Mouse (Mus musculus) midbrain, embryonic 11.5 days (tissue): ENCODE measurements around the gene Tnfrsf25. TPM values are rescaled to one million over a fixed set of nuclear protein-coding genes. Genes with fewer than 3 reads are reported as not detected.
A peak's percentile ranks its signal among the peaks of the same experiment; 100 is the strongest.

Experiments used
- ATAC-seq: fragments of 200-750 bp; cut with Nextera tagmentation; 2 replicates; pipeline ENCODE4 v1.8.0; 2017; ENCODE audit warnings: moderate TSS enrichment, moderate library complexity; ENCODE audit not compliant: low FRiP score
- DNase-seq: peaks from one replicate; pipeline ENCODE4 v3.0.0; 2015; ENCODE audit warnings: low spot score; ENCODE audit errors: missing footprints
- H3K27ac ChIP-seq: fragments of 300-500 bp; sonication (generic); 2 replicates; pipeline ENCODE4 v1.5.1; 2014; ENCODE audit warnings: low read depth, low read length
- H3K27me3 ChIP-seq: fragments of 300-500 bp; sonication (generic); 2 replicates; pipeline ENCODE4 v1.6.1; 2014; ENCODE audit warnings: mild to moderate bottlenecking, low read length, moderate library complexity, mixed read lengths; ENCODE audit not compliant: control insufficient read depth, insufficient read depth
- H3K36me3 ChIP-seq: fragments of 300-500 bp; sonication (generic); 2 replicates; pipeline ENCODE4 v1.6.1; 2014; ENCODE audit warnings: mild to moderate bottlenecking, low read length, moderate library complexity, mixed read lengths; ENCODE audit not compliant: control insufficient read depth, insufficient read depth
- H3K4me1 ChIP-seq: fragments of 300-500 bp; sonication (generic); 2 replicates; pipeline ENCODE4 v1.6.1; 2014; ENCODE audit warnings: low read length; ENCODE audit not compliant: control insufficient read depth, insufficient read depth
- H3K4me2 ChIP-seq: fragments of 300-500 bp; sonication (generic); 2 replicates; pipeline ENCODE4 v1.6.1; 2014; ENCODE audit warnings: mild to moderate bottlenecking, moderate library complexity
- H3K4me3 ChIP-seq: fragments of 300-500 bp; sonication (generic); 2 replicates; pipeline ENCODE4 v1.5.1; 2014; ENCODE audit warnings: low read depth, low read length
- H3K9ac ChIP-seq: fragments of 300-500 bp; sonication (generic); 2 replicates; pipeline ENCODE4 v1.6.1; 2014; ENCODE audit warnings: low read length
- H3K9me3 ChIP-seq: fragments of 300-500 bp; sonication (generic); 2 replicates; pipeline ENCODE4 v1.6.1; 2016; ENCODE audit warnings: low read length; ENCODE audit not compliant: control insufficient read depth
- WGBS: fragments of 180-500 bp; shearing (Covaris S2); extraction: QIAGEN DNeasy Blood & Tissue Kit; methylation state at CpG from one replicate; pipeline ENCODE4 v1.1.7; 2014; 5-methylcytosine and 5-hydroxymethylcytosine counted together
- polyA plus RNA-seq: library from polyadenylated mRNA; unstranded; fragments of >200 nt; fragmentation: Nextera tagmentation; extraction: Ambion mirVana; gene quantifications from 2 replicates; pipeline ENCODE4 v1.2.1, GENCODE M21; 2014

Tnfrsf25 gene
- polyA plus RNA-seq, 1 experiment from 2014 or later: 0.31 TPM

- Histone ChIP-seq H3K36me3 (no peaks in the 10 kb centered on the region), H3K4me2 (no peak overlapping the region), H3K27me3 (peaks cover 59% of the 10 kb centered on the region), H3K9me3 (no peaks in the 10 kb centered on the region), H3K9ac (no peak overlapping the region), H3K4me3 (no peak overlapping the region), H3K27ac (no peak overlapping the region), H3K4me1 (peaks cover 11% of the 10 kb centered on the region)
- whole genome bisulfite sequencing: 16% methylated on average over 21 of the region's 21 CpGs
- ATAC-seq (no peak), DNase-seq (peak; percentile 96)
Measured at GRCm38 (mm10) chr4:152157779-152158584, 42.2 kb downstream of the Tnfrsf25 start.

GRCm38 (mm10) chr4:152158585-152159284 is 43.0 kb downstream of the Tnfrsf25 start, which contains the start of gene Hes2:
Gene Hes2 (plus strand): TSS chr4:152158867.
- Histone ChIP-seq H3K9ac (no peak within 1 kb of the TSS), H3K4me2 (peak within 1 kb of the TSS; percentile 15; the same call in 1 of the 2 replicates), H3K9me3 (no peaks in the 10 kb centered on the region), H3K27ac (no peak within 1 kb of the TSS), H3K36me3 (no peaks in the 10 kb centered on the region), H3K4me3 (peak within 1 kb of the TSS; percentile 4; the same call in 1 of the 2 replicates), H3K27me3 (peaks cover 52% of the 10 kb centered on the region), H3K4me1 (peaks cover 11% of the 10 kb centered on the region)
- WGBS: 4% methylated on average over 35 of the region's 35 CpGs
- no peak for ATAC-seq
- DNase-seq: peak; percentile 93

GRCm38 (mm10) chr4:152159285-152159678 is 43.5 kb downstream of the Tnfrsf25 start:
- H3K27me3 ChIP-seq: peaks cover 51% of the 10 kb centered on the region
- no peak overlapping the region for H3K27ac ChIP-seq
- H3K36me3 ChIP-seq: no peaks in the 10 kb centered on the region
- no peak overlapping the region for H3K9ac ChIP-seq
- peak overlapping the region; percentile 4; the same call in 1 of the 2 replicates for H3K4me3 ChIP-seq
- WGBS: under 1% methylated on average over 19 of the region's 19 CpGs
- H3K9me3 ChIP-seq: no peaks in the 10 kb centered on the region
- DNase-seq (peak; percentile 90), ATAC-seq (no peak)
- H3K4me1 ChIP-seq: peaks cover 11% of the 10 kb centered on the region
- no peak overlapping the region for H3K4me2 ChIP-seq

- WGBS: 33% methylated on average over 4 of the region's 4 CpGs
- no peak for ATAC-seq
- no peaks in the 10 kb centered on the region for H3K9me3 ChIP-seq
- no peak overlapping the region for H3K9ac ChIP-seq
- peaks cover 11% of the 10 kb centered on the region for H3K4me1 ChIP-seq
- no peak overlapping the region for H3K27ac ChIP-seq
- H3K27me3 ChIP-seq: peaks cover 51% of the 10 kb centered on the region
- no peaks in the 10 kb centered on the region for H3K36me3 ChIP-seq
- H3K4me2 ChIP-seq: no peak overlapping the region
- no peak overlapping the region for H3K4me3 ChIP-seq
- no peak for DNase-seq
Measured at GRCm38 (mm10) chr4:152160748-152161147, 45.0 kb downstream of the Tnfrsf25 start.

- no peak overlapping the region for H3K4me2 ChIP-seq
- DNase-seq: no peak
- H3K36me3 ChIP-seq: no peaks in the 10 kb centered on the region
- H3K9ac ChIP-seq: no peak overlapping the region
- 79% methylated on average over 6 of the region's 6 CpGs for WGBS
- no peak overlapping the region for H3K4me3 ChIP-seq
- peaks cover 51% of the 10 kb centered on the region for H3K27me3 ChIP-seq
- peaks cover 11% of the 10 kb centered on the region for H3K4me1 ChIP-seq
- no peaks in the 10 kb centered on the region for H3K9me3 ChIP-seq
- H3K27ac ChIP-seq: no peak overlapping the region
- no peak for ATAC-seq
Measured at GRCm38 (mm10) chr4:152161601-152162000, 45.9 kb downstream of the Tnfrsf25 start.

GRCm38 (mm10) chr4:152162748-152163147 is 47.0 kb downstream of the Tnfrsf25 start:
- Histone ChIP-seq H3K4me2 (no peak overlapping the region), H3K36me3 (no peaks in the 10 kb centered on the region), H3K9ac (no peak overlapping the region), H3K9me3 (no peaks in the 10 kb centered on the region), H3K27ac (no peak overlapping the region), H3K27me3 (peaks cover 44% of the 10 kb centered on the region), H3K4me3 (no peak overlapping the region), H3K4me1 (peaks cover 11% of the 10 kb centered on the region)
- 100% methylated on average over 2 of the region's 2 CpGs for WGBS
- DNase-seq: no peak
- ATAC-seq: no peak

GRCm38 (mm10) chr4:152165036-152165931 is 49.5 kb downstream of the Tnfrsf25 start:
- ATAC-seq (0 out of 2 replicates have a peak, but pooled peaks have one; percentile 19), DNase-seq (peak; percentile 97)
- peaks cover 18% of the 10 kb centered on the region for H3K27me3 ChIP-seq
- H3K9ac ChIP-seq: no peak overlapping the region
- H3K36me3 ChIP-seq: no peaks in the 10 kb centered on the region
- no peak overlapping the region for H3K4me3 ChIP-seq
- H3K4me2 ChIP-seq: no peak overlapping the region
- H3K4me1 ChIP-seq: no peaks in the 10 kb centered on the region
- no peak overlapping the region for H3K27ac ChIP-seq
- WGBS: 27% methylated on average over 22 of the region's 22 CpGs
- H3K9me3 ChIP-seq: no peaks in the 10 kb centered on the region

GRCm38 (mm10) chr4:152168052-152168451 is 52.3 kb downstream of the Tnfrsf25 start:
- Histone ChIP-seq H3K9ac (no peak overlapping the region), H3K36me3 (no peaks in the 10 kb centered on the region), H3K4me2 (no peak overlapping the region), H3K27me3 (no peaks in the 10 kb centered on the region), H3K9me3 (no peaks in the 10 kb centered on the region), H3K27ac (no peak overlapping the region), H3K4me1 (no peaks in the 10 kb centered on the region), H3K4me3 (no peak overlapping the region)
- 64% methylated on average over 8 of the region's 8 CpGs for WGBS
- no peak for DNase-seq
- ATAC-seq: no peak
